25 mouse cellular contexts compared by ENCODE assay signal in genomic region chrX:95438491-95438890, GRCm38 (mm10).
"Had no signal": no experiment of that assay in that cellular context is flagged by ENCODE, and none has a peak within 500 bp of the region (broad histone marks: within the 10 kb centered on the region; RNA-seq: fewer than 3 reads in every experiment).

No protein-coding gene starts in this region.

- H3K4me2 ChIP-seq: heart, embryonic 11.5 days; heart, embryonic 13.5 days; heart, embryonic 15.5 days; hindbrain, embryonic 13.5 days; hindbrain, embryonic 15.5 days; kidney, embryonic 15.5 days; limb, embryonic 13.5 days had no signal

- ATAC-seq: forebrain, postnatal 0 days; hindbrain, postnatal 0 days; intestine, embryonic 16.5 days had no signal

- H3K9me3 ChIP-seq: heart, embryonic 13.5 days; heart, embryonic 15.5 days; hindbrain, embryonic 13.5 days; hindbrain, embryonic 15.5 days; kidney, embryonic 15.5 days; limb, embryonic 13.5 days had no signal

- H3K27me3 ChIP-seq: heart, embryonic 13.5 days; heart, embryonic 15.5 days; hindbrain, embryonic 13.5 days; hindbrain, embryonic 15.5 days; limb, embryonic 13.5 days had no signal

- H3K9ac ChIP-seq: forebrain, postnatal 0 days; heart, embryonic 13.5 days; heart, embryonic 15.5 days; hindbrain, embryonic 13.5 days; hindbrain, embryonic 15.5 days; kidney, embryonic 15.5 days; limb, embryonic 13.5 days had no signal

- H3K36me3 ChIP-seq: heart, embryonic 13.5 days; heart, embryonic 15.5 days; hindbrain, embryonic 15.5 days; kidney, embryonic 15.5 days; limb, embryonic 13.5 days had no signal

- H3K27ac ChIP-seq: heart, adult 2 months; heart, embryonic 13.5 days; heart, embryonic 15.5 days; hindbrain, embryonic 13.5 days; hindbrain, embryonic 15.5 days; hindbrain, postnatal 0 days; kidney, embryonic 15.5 days; kidney, postnatal 0 days; limb, embryonic 13.5 days had no signal

- H3K4me3 ChIP-seq: heart, adult 2 months; heart, embryonic 13.5 days; heart, embryonic 15.5 days; hindbrain, embryonic 13.5 days; hindbrain, embryonic 15.5 days; kidney, embryonic 15.5 days; limb, embryonic 13.5 days had no signal

- DNase-seq: forebrain, postnatal 0 days; gastrocnemius, postnatal 14 days; gastrocnemius, postnatal 36 days; heart, adult 11 months; heart, adult 2 months; heart, postnatal 14 days; heart, postnatal 36 days; kidney, adult 11 months; kidney, adult 2 months; kidney, adult 9 months; kidney, postnatal 14 days; kidney, postnatal 36 days; layer of hippocampus, adult 9-11 months; layer of hippocampus, postnatal 36 days; left cerebral cortex, postnatal 4 days had no signal
